Mouse (Mus musculus): Measurements from ENCODE around the gene Cep68.

GRCm38 (mm10) chr11:20250476-20251178 lies 1.4 kb upstream of the Cep68 start:
- TF ChIP-seq CTCF (IDR thresholded peaks at IDR 0.05; ENCODE audit: insufficient read depth, low read depth, low read length), result no peak
- no peak for TF ChIP-seq POLR2A (IDR thresholded peaks at IDR 0.05; ENCODE audit: insufficient read depth, low read depth, low read length)

Data from olfactory bulb, adult 2 months (tissue).